Comparison of ENCODE assay signal across 26 mouse cellular contexts in the genomic region with DNA sequence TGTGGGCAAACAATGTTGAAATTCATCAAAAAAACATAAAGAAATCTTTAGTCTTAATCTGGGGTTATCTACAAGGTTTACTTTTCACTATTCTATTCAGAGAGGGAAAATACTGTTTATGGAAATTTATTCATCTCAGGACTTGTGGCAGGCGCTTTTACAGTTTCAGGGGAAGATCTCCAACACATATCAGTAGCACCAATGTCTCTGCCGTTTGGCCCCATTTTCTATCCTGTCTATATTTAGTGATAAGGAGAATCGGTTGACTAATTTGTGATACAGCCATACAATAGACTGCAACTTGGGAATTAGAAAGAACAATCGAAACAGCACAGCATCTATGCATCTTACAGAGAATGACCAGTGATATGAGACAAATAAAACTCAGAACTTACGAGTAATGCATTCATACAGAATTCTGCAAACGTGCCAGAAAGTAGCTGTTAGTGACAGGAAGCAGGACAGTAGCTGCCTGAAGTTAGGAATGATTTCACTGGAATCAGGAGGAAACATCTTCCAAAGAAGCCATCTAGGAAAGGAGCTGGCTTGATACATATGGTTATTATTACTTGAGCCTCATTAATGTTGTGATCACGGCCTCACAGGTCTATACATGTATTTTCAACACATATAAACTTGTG. TPM values are rescaled to one million over a fixed set of nuclear protein-coding genes. Genes with fewer than 3 reads are reported as not detected.
"Had no signal": no experiment of that assay in that cellular context is flagged by ENCODE, and none has a peak within 500 bp of the region (broad histone marks: within the 10 kb centered on the region; RNA-seq: fewer than 3 reads in every experiment).

No protein-coding gene starts in this region.

- ATAC-seq: intestine, postnatal 0 days; liver, embryonic 12.5 days had no signal

- H3K4me3 ChIP-seq: layer of hippocampus, adult 2 months; limb, embryonic 10.5 days; limb, embryonic 13.5 days; liver, embryonic 12.5 days; liver, embryonic 15.5 days; neural tube, embryonic 12.5 days; neural tube, embryonic 15.5 days had no signal

- H3K9ac ChIP-seq: limb, embryonic 13.5 days; liver, embryonic 12.5 days; liver, embryonic 15.5 days; neural tube, embryonic 12.5 days; neural tube, embryonic 15.5 days had no signal

- H3K4me1 ChIP-seq: limb, embryonic 10.5 days; limb, embryonic 13.5 days; liver, embryonic 12.5 days; liver, embryonic 15.5 days; neural tube, embryonic 12.5 days; neural tube, embryonic 15.5 days had no signal

- H3K36me3 ChIP-seq: limb, embryonic 10.5 days; limb, embryonic 13.5 days; liver, embryonic 12.5 days; liver, embryonic 15.5 days; neural tube, embryonic 12.5 days; neural tube, embryonic 15.5 days had no signal

- H3K27ac ChIP-seq: kidney, postnatal 0 days; layer of hippocampus, adult 2 months; limb, embryonic 10.5 days; limb, embryonic 13.5 days; liver, embryonic 12.5 days; liver, embryonic 15.5 days; macrophage; neural tube, embryonic 12.5 days; neural tube, embryonic 15.5 days; stomach, postnatal 0 days had no signal

- H3K9me3 ChIP-seq: limb, embryonic 10.5 days; limb, embryonic 13.5 days; liver, embryonic 12.5 days; liver, embryonic 15.5 days; neural tube, embryonic 12.5 days; neural tube, embryonic 15.5 days had no signal

- DNase-seq: kidney, adult 2 months; kidney, postnatal 25 days; layer of hippocampus, adult 9-11 months; liver; lung, postnatal 10 days; right cerebral cortex, adult 18-20 months; right cerebral cortex, postnatal 14 days; right cerebral cortex, postnatal 4 days; thymus, adult 2 months; thymus, postnatal 14 days; thymus, postnatal 4 days had no signal

- H3K4me2 ChIP-seq: limb, embryonic 13.5 days; liver, embryonic 12.5 days; liver, embryonic 15.5 days; neural tube, embryonic 12.5 days; neural tube, embryonic 15.5 days had no signal

- H3K27me3 ChIP-seq: limb, embryonic 13.5 days; liver, embryonic 12.5 days; liver, embryonic 15.5 days; neural tube, embryonic 12.5 days; neural tube, embryonic 15.5 days had no signal

RNA-seq across cellular contexts. Expression of a gene that starts 16.8 kb away (rescaled TPM):
- polyA plus RNA-seq: intestine, embryonic 14.5 days; kidney, adult 2 months; large intestine, adult 2 months; macrophage had no signal

RNA-seq across cellular contexts. Expression of a gene that starts 54.0 kb away (rescaled TPM):
- polyA plus RNA-seq: intestine, embryonic 14.5 days; intestine, postnatal 0 days; kidney, embryonic 14.5 days; large intestine, adult 2 months; macrophage; neural tube, embryonic 15.5 days; stomach, embryonic 14.5 days; stomach, postnatal 0 days; thymus, adult 2 months had no signal
